Mouse (Mus musculus): ENCODE measurements around the gene Elmo3. TPM values are rescaled to one million over a fixed set of nuclear protein-coding genes. Genes with fewer than 3 reads are reported as not detected.

Elmo3 gene
- polyA plus RNA-seq, 1 experiment from 2014 or later, result 16.8 TPM

- H3K4me3 ChIP-seq (ENCODE audit: low read depth, low read length), result no peak overlapping the region
- H3K4me1 ChIP-seq (replicated peaks; ENCODE audit: control insufficient read depth, insufficient read depth, low read length), result 0 out of 2 replicates have a peak, but pooled peaks cover 2% of the 10 kb centered on the region
- no peaks in the 10 kb centered on the region for H3K36me3 ChIP-seq (ENCODE audit: control insufficient read depth, insufficient read depth, low read length)
- no peak overlapping the region for H3K27ac ChIP-seq (ENCODE audit: low read depth)
- WGBS, result 86% methylated on average over 14 of the region's 14 CpGs
- H3K4me2 ChIP-seq (ENCODE audit: low read length), result no peak overlapping the region
- H3K27me3 ChIP-seq (replicated peaks; ENCODE audit: control insufficient read depth, insufficient read depth, low read length), result no peaks in the 10 kb centered on the region
- H3K9ac ChIP-seq (ENCODE audit: low read length), result no peak overlapping the region
- DNase-seq (ENCODE audit: low spot score), result no peak
- no peak for ATAC-seq (replicated peaks; ENCODE audit: low FRiP score, low TSS enrichment, low read depth)
- H3K9me3 ChIP-seq (ENCODE audit: control insufficient read depth, low read length), result no peaks in the 10 kb centered on the region
Measured at GRCm38 (mm10) chr8:105356681-105357080, 51.3 kb downstream of the Elmo3 start.

- Histone ChIP-seq H3K27me3 (replicated peaks; ENCODE audit: control insufficient read depth, insufficient read depth, low read length) (no peaks in the 10 kb centered on the region), H3K4me2 (ENCODE audit: low read length) (no peak overlapping the region), H3K9me3 (ENCODE audit: control insufficient read depth, low read length) (no peaks in the 10 kb centered on the region), H3K4me3 (ENCODE audit: low read depth, low read length) (no peak overlapping the region), H3K9ac (ENCODE audit: low read length) (no peak overlapping the region), H3K27ac (ENCODE audit: low read depth) (no peak overlapping the region), H3K36me3 (ENCODE audit: control insufficient read depth, insufficient read depth, low read length) (no peaks in the 10 kb centered on the region), H3K4me1 (replicated peaks; ENCODE audit: control insufficient read depth, insufficient read depth, low read length) (0 out of 2 replicates have a peak, but pooled peaks cover 4% of the 10 kb centered on the region)
- DNase-seq (ENCODE audit: low spot score) (no peak), ATAC-seq (replicated peaks; ENCODE audit: low FRiP score, low TSS enrichment, low read depth) (no peak)
- 71% methylated on average over 15 of the region's 15 CpGs for WGBS
Measured at GRCm38 (mm10) chr8:105359208-105359607, 53.8 kb downstream of the Elmo3 start.

- Histone ChIP-seq H3K27me3 (replicated peaks; ENCODE audit: control insufficient read depth, insufficient read depth, low read length) (no peaks in the 10 kb centered on the region), H3K36me3 (ENCODE audit: control insufficient read depth, insufficient read depth, low read length) (no peaks in the 10 kb centered on the region), H3K4me2 (ENCODE audit: low read length) (no peak overlapping the region), H3K27ac (ENCODE audit: low read depth) (no peak overlapping the region), H3K4me3 (ENCODE audit: low read depth, low read length) (no peak overlapping the region), H3K9ac (ENCODE audit: low read length) (no peak overlapping the region), H3K4me1 (replicated peaks; ENCODE audit: control insufficient read depth, insufficient read depth, low read length) (0 out of 2 replicates have a peak, but pooled peaks cover 4% of the 10 kb centered on the region), H3K9me3 (ENCODE audit: control insufficient read depth, low read length) (no peaks in the 10 kb centered on the region)
- ATAC-seq (replicated peaks; ENCODE audit: low FRiP score, low TSS enrichment, low read depth), result 0 out of 2 replicates have a peak, but pooled peaks have one; percentile 42
- whole genome bisulfite sequencing, result 38% methylated on average over 4 of the region's 4 CpGs
- no peak for DNase-seq (ENCODE audit: low spot score)
Measured at GRCm38 (mm10) chr8:105359646-105360045, 54.2 kb downstream of the Elmo3 start.

MicroRNAs within 50 kb of the gene (microRNA counts, 519-probe panel; counts per million panel counts)
- microRNA mmu-miR-328, result 2,954 counts per million, percentile 33 among the panel's probes with 10 or more counts

Small RNAs within 50 kb of the gene (microRNA-seq; reads per million reads assigned to microRNA genes)
- not detected for gene Gm27320
- 258 reads per million, percentile 67 among the genes with 10 or more reads in this experiment for gene Mir328

Other genes with a start within 250 kb of the Elmo3 start
- gene Ces3b, start 221.8 kb upstream of the Elmo3 start, polyA plus RNA-seq (2014; fragmentation: Nextera tagmentation; extraction: Ambion mirVana), result not detected in 2 replicates
- gene Ces4a, start 173.8 kb upstream of the Elmo3 start, polyA plus RNA-seq (2014; fragmentation: Nextera tagmentation; extraction: Ambion mirVana), result not detected in 2 replicates
- gene Cbfb, start 134.9 kb upstream of the Elmo3 start, polyA plus RNA-seq (2014; fragmentation: Nextera tagmentation; extraction: Ambion mirVana), result 52.5 and 62.8 TPM in 2 replicates
- 29.5 and 29.8 TPM in 2 replicates for gene D230025D16Rik, start 80.5 kb upstream of the Elmo3 start, polyA plus RNA-seq (2014; fragmentation: Nextera tagmentation; extraction: Ambion mirVana)
- 19.1 and 20.3 TPM in 2 replicates for gene B3gnt9, start 50.4 kb upstream of the Elmo3 start, polyA plus RNA-seq (2014; fragmentation: Nextera tagmentation; extraction: Ambion mirVana)
- gene Tradd, start 41.0 kb upstream of the Elmo3 start, polyA plus RNA-seq (2014; fragmentation: Nextera tagmentation; extraction: Ambion mirVana), result 26.2 and 26.8 TPM in 2 replicates
- gene Fbxl8, start 41.0 kb upstream of the Elmo3 start, polyA plus RNA-seq (2014; fragmentation: Nextera tagmentation; extraction: Ambion mirVana), result 4.5 and 4.9 TPM in 2 replicates
- gene Hsf4, start 35.8 kb upstream of the Elmo3 start, polyA plus RNA-seq (2014; fragmentation: Nextera tagmentation; extraction: Ambion mirVana), result 0.35 TPM in 1 of 2 replicates, not detected in the other
- gene Nol3, start 29.5 kb upstream of the Elmo3 start, polyA plus RNA-seq (2014; fragmentation: Nextera tagmentation; extraction: Ambion mirVana), result 1.3 and 1.4 TPM in 2 replicates
- gene 4931428F04Rik, start 15.7 kb upstream of the Elmo3 start, polyA plus RNA-seq (2014; fragmentation: Nextera tagmentation; extraction: Ambion mirVana), result 9.1 and 11.7 TPM in 2 replicates
- gene Exoc3l, start 9.5 kb upstream of the Elmo3 start, polyA plus RNA-seq (2014; fragmentation: Nextera tagmentation; extraction: Ambion mirVana), result 9.8 and 10.1 TPM in 2 replicates
- gene E2f4, start 7.9 kb upstream of the Elmo3 start, polyA plus RNA-seq (2014; fragmentation: Nextera tagmentation; extraction: Ambion mirVana), result 114 and 119 TPM in 2 replicates
- gene Lrrc29, start 20.7 kb downstream of the Elmo3 start, polyA plus RNA-seq (2014; fragmentation: Nextera tagmentation; extraction: Ambion mirVana), result 1.9 and 2.3 TPM in 2 replicates
- gene Tmem208, start 20.8 kb downstream of the Elmo3 start, polyA plus RNA-seq (2014; fragmentation: Nextera tagmentation; extraction: Ambion mirVana), result 136 and 138 TPM in 2 replicates
- 3.2 and 3.5 TPM in 2 replicates for gene Fhod1, start 42.4 kb downstream of the Elmo3 start, polyA plus RNA-seq (2014; fragmentation: Nextera tagmentation; extraction: Ambion mirVana)
- 1.5 and 2.3 TPM in 2 replicates for gene Slc9a5, start 43.2 kb downstream of the Elmo3 start, polyA plus RNA-seq (2014; fragmentation: Nextera tagmentation; extraction: Ambion mirVana)
- 0.19 and 0.27 TPM in 2 replicates for gene Plekhg4, start 67.7 kb downstream of the Elmo3 start, polyA plus RNA-seq (2014; fragmentation: Nextera tagmentation; extraction: Ambion mirVana)
- 0.11 TPM in 1 of 2 replicates, not detected in the other for gene Kctd19, start 107.9 kb downstream of the Elmo3 start, polyA plus RNA-seq (2014; fragmentation: Nextera tagmentation; extraction: Ambion mirVana)
- gene Lrrc36, start 108.0 kb downstream of the Elmo3 start, polyA plus RNA-seq (2014; fragmentation: Nextera tagmentation; extraction: Ambion mirVana), result 0.11 and 0.16 TPM in 2 replicates
- 36.2 and 39.8 TPM in 2 replicates for gene Tppp3, start 165.9 kb downstream of the Elmo3 start, polyA plus RNA-seq (2014; fragmentation: Nextera tagmentation; extraction: Ambion mirVana)
- 25.0 and 25.2 TPM in 2 replicates for gene Zdhhc1, start 191.3 kb downstream of the Elmo3 start, polyA plus RNA-seq (2014; fragmentation: Nextera tagmentation; extraction: Ambion mirVana)
- 3.1 and 3.8 TPM in 2 replicates for gene Hsd11b2, start 213.2 kb downstream of the Elmo3 start, polyA plus RNA-seq (2014; fragmentation: Nextera tagmentation; extraction: Ambion mirVana)

Data from intestine, embryonic 14.5 days (tissue).